Mouse (Mus musculus) midbrain, postnatal 0 days (tissue): ENCODE measurements around the gene Lrp1. TPM values are rescaled to one million over a fixed set of nuclear protein-coding genes. Genes with fewer than 3 reads are reported as not detected.
A peak's percentile ranks its signal among the peaks of the same experiment; 100 is the strongest.

Source experiments
- ATAC-seq: fragments of 200-750 bp; cut with Nextera tagmentation; 2 replicates; pipeline ENCODE4 v1.8.0; 2017; ENCODE audit warnings: moderate number of reproducible peaks, mild to moderate bottlenecking, moderate TSS enrichment, moderate library complexity; ENCODE audit not compliant: low FRiP score
- DNase-seq: peaks from one replicate; pipeline ENCODE4 v3.0.0-alpha.2; 2015; ENCODE audit warnings: low spot score
- H3K27ac ChIP-seq: fragments of 300-500 bp; sonication (generic); 2 replicates; pipeline ENCODE4 v1.5.1; 2014; ENCODE audit warnings: low read depth, mild to moderate bottlenecking, low read length, mixed read lengths
- H3K27me3 ChIP-seq: fragments of 300-500 bp; sonication (generic); 2 replicates; pipeline ENCODE4 v1.6.1; 2014; ENCODE audit warnings: low read length, control low read depth, mixed read lengths; ENCODE audit not compliant: insufficient read depth
- H3K36me3 ChIP-seq: fragments of 300-500 bp; sonication (generic); 2 replicates; pipeline ENCODE4 v1.6.1; 2014; ENCODE audit warnings: low read length, control low read depth, mixed read lengths; ENCODE audit not compliant: insufficient read depth
- H3K4me1 ChIP-seq: fragments of 300-500 bp; sonication (generic); 2 replicates; pipeline ENCODE4 v1.6.1; 2014; ENCODE audit warnings: mild to moderate bottlenecking, control low read depth, antibody characterized with exemption, low read length, mixed read lengths; ENCODE audit not compliant: insufficient read depth
- H3K4me2 ChIP-seq: fragments of 300-500 bp; sonication (generic); 2 replicates; pipeline ENCODE4 v1.6.1; 2014; ENCODE audit warnings: low read depth, mild to moderate bottlenecking, low read length, mixed read lengths; ENCODE audit not compliant: poor library complexity, severe bottlenecking
- H3K4me3 ChIP-seq: fragments of 300-500 bp; sonication (generic); 2 replicates; pipeline ENCODE4 v1.5.1; 2014; ENCODE audit warnings: low read depth, mild to moderate bottlenecking, low read length, moderate library complexity
- H3K9ac ChIP-seq: fragments of 300-500 bp; sonication (generic); replicated peaks from 2 replicates; pipeline ENCODE4 v1.6.1; 2014; ENCODE audit warnings: mild to moderate bottlenecking, low read length, moderate library complexity, mixed read lengths; ENCODE audit not compliant: poor library complexity, severe bottlenecking
- H3K9me3 ChIP-seq: fragments of 300-500 bp; sonication (generic); 2 replicates; pipeline ENCODE4 v1.6.1; 2016; ENCODE audit warnings: low read length, control low read depth
- CTCF ChIP-seq: IDR thresholded peaks from 2 replicates; pipeline ENCODE4 v1.5.1; 2016; ENCODE audit warnings: antibody characterized with exemption, mild to moderate bottlenecking
- WGBS: fragments of 180-500 bp; shearing (Covaris S2); extraction: QIAGEN DNeasy Blood & Tissue Kit; methylation state at CpG from one replicate; pipeline ENCODE4 v1.1.7; 2014; 5-methylcytosine and 5-hydroxymethylcytosine counted together
- polyA plus RNA-seq: library from polyadenylated mRNA; unstranded; fragments of >200 nt; fragmentation: Nextera tagmentation; extraction: Ambion mirVana; gene quantifications from 2 replicates; pipeline ENCODE4 v1.2.1, GENCODE M21; 2015
- total RNA-seq: library from RNA; depleted of rRNA; stranded (reverse); fragments of >200 nt; gene quantifications from 2 replicates; pipeline ENCODE4 v1.2.3, GENCODE M21; 2014

Gene Lrp1
- total and polyA plus RNA-seq, 2 experiments from 2014 or later, result 84.4 to 319 TPM

DNA sequence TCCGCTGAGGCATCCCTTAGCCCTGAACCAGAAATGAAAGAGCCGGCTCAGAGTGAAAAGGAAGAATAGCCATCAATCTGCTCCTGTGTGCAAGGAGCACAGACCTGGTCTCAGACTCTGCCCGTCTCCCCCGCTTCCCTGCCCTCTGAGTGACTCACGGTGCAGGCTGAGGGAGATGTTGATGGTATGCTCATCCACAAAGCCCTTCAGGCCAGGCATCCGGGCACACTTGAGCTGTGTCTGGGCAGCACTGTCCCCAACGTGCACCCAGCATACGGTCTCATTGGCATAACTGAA, 15.7 kb downstream of the Lrp1 start:
- no peaks in the 10 kb centered on the region for H3K27me3 ChIP-seq
- H3K4me2 ChIP-seq, result no peak overlapping the region
- no peaks in the 10 kb centered on the region for H3K9me3 ChIP-seq
- peaks cover 73% of the 10 kb centered on the region for H3K36me3 ChIP-seq
- TF ChIP-seq CTCF, result no peak
- DNase-seq (no peak), ATAC-seq (no peak)
- no peak overlapping the region for H3K27ac ChIP-seq
- WGBS, result 91% methylated on average over 8 of the region's 8 CpGs
- no peak overlapping the region for H3K4me3 ChIP-seq
- no peak overlapping the region for H3K9ac ChIP-seq
- no peaks in the 10 kb centered on the region for H3K4me1 ChIP-seq

DNA sequence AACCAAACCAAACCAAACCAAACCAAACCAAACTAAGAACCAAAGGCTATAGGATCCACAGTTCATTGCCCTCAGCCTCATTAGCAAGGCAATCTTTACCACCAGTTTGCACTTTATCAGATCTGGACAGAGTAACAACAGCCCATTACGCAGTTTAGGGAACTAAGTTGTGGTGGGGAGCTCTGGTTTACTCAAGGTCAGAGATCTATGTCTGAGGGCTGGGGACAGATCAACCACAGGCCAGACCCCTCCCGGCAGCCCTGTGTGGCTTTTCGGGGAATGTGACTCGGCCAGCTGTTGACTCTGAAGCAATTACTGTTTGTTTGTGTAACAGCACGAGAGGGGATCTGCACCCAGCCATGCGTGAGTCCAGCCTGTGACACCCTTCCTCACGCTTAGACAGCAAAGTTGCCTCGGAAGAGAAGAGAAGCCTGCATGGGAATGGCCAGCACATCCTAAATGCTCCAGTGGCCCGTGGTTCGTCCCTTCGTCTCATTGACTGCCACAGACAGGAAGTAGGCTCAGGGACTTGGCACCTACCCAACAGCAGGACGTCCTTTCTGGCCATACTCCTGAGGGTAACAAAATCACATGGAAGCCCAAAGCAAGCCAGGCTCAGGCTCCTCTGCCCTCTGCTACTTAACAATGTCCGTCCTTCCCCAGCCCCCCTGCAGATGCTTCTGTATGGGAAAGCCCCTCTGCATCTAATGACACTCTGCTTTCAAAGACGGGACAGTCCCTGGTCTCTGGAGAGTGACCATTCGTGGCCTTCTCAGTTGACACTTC, 16.3 kb downstream of the Lrp1 start:
- no peak overlapping the region for H3K4me3 ChIP-seq
- no peak overlapping the region for H3K27ac ChIP-seq
- H3K4me1 ChIP-seq, result no peaks in the 10 kb centered on the region
- no peaks in the 10 kb centered on the region for H3K9me3 ChIP-seq
- peaks cover 68% of the 10 kb centered on the region for H3K36me3 ChIP-seq
- H3K9ac ChIP-seq, result no peak overlapping the region
- no peak for ATAC-seq
- H3K4me2 ChIP-seq, result no peak overlapping the region
- no peaks in the 10 kb centered on the region for H3K27me3 ChIP-seq
- DNase-seq, result peak; percentile 16
- TF ChIP-seq CTCF, result no peak
- 72% methylated on average over 15 of the region's 15 CpGs for WGBS

DNA sequence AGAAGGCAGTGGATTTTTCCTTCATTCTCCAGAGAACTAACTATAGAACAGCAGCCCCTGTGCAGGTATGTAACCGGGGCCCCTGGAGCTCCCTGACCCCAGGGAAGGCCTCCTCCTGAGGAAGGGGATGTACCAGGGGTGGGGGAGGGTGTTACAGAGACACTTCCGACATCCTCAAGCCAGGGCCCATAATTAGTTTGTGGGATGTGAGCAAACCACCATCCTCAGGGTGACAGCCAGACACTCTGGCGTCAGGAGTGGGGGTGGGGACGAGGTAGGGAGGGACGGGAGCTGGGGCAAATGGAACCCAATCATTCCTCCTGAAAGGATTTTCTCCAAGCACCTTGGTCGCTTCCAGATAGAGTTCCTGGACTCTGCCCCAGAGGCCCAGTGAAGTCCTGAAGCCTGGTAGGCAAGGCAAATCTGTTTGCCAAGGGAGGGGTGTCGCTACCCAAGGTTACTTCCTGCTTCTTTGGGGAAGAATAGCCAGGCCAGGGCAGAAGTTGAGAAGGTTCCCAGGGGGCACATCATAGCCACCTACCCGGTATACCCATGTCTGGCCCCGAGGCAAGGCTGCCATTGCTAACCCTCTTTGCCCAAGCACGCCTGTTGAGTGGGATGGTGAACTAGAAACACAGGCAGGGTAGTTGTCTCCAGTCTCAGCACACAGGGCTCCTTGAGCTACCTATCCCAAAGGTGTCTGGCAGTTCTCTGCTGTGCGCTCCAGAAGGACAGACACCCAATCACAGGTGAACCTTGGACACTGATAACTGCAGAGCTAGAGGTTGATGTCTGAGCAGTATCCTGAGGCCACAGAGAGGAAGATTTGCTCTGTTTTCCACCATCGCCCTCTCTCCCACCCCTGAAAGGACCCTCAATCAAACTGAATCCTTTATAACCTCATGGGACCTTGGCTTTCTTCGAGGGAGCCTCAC, 17.2 kb downstream of the Lrp1 start:
- H3K27ac ChIP-seq, result no peak overlapping the region
- H3K9me3 ChIP-seq, result no peaks in the 10 kb centered on the region
- WGBS, result 79% methylated on average over 13 of the region's 13 CpGs
- DNase-seq, result no peak
- H3K4me2 ChIP-seq, result no peak overlapping the region
- ATAC-seq, result no peak
- no peak overlapping the region for H3K4me3 ChIP-seq
- H3K9ac ChIP-seq, result no peak overlapping the region
- H3K36me3 ChIP-seq, result peaks cover 67% of the 10 kb centered on the region
- H3K4me1 ChIP-seq, result no peaks in the 10 kb centered on the region
- H3K27me3 ChIP-seq, result no peaks in the 10 kb centered on the region
- TF ChIP-seq CTCF, result no peak

DNA sequence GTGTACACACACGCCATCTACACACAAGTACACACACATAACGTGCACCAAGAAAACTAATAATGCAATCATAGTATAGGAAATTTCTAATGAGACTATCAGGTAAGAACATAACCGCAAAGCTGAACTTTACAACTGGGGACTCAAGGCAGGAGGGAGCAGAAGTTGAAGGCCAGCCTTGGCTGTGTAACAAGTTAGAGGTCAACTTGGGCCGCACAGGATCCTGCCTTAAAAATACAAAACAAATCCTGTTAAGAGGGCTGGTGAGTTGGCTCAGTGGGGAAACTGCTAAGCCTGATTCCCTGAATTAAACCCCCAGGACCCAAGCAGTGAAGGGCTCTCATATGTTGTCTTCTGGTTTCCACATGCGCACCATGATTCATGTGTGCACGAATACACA, 18.8 kb downstream of the Lrp1 start:
- H3K9me3 ChIP-seq, result no peaks in the 10 kb centered on the region
- no peaks in the 10 kb centered on the region for H3K4me1 ChIP-seq
- DNase-seq (no peak), ATAC-seq (no peak)
- H3K36me3 ChIP-seq, result peaks cover 56% of the 10 kb centered on the region
- 89% methylated on average over 6 of the region's 6 CpGs for WGBS
- no peaks in the 10 kb centered on the region for H3K27me3 ChIP-seq
- no peak for TF ChIP-seq CTCF
- no peak overlapping the region for H3K4me2 ChIP-seq
- no peak overlapping the region for H3K9ac ChIP-seq
- no peak overlapping the region for H3K4me3 ChIP-seq
- no peak overlapping the region for H3K27ac ChIP-seq

DNA sequence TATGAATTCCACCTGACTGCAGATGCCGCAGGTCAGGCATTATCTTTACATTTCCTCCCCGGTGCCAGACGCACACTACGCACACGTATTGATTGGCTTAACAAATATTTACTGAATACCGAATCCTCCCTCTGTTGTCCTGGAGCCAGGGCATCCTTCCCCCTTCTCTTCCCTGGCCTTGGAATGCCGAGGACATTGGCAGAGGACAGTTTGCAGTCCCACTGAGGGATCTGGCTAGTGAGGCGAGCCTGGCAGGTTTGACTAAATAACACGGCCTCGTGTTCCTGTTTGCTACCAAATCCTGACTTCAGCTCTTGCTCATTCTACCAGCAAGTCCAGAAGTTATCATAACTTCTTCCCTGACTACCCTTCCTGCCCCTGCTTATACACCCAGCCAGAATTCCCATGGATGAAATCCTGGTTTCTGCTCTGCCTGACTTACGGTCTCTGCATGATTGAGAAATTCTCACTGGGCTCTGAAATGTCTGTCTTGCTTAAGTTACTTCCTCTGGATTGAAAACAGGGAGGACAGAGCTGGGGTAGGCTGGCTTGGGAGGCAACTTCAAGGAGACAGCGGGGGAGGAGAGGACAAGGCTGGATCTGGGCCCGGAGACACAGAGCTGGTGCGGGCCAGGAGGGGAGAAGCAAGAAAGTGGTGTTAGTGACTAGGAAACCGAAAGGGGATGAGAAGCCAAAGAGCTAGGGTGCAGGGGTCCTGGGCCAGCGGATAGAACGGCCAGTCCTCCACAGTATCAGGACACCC, 21.0 kb downstream of the Lrp1 start:
- Histone ChIP-seq H3K4me3 (no peak overlapping the region), H3K27me3 (no peaks in the 10 kb centered on the region), H3K36me3 (peaks cover 50% of the 10 kb centered on the region), H3K27ac (peak overlapping the region; percentile 13; the same call in 1 of the 2 replicates), H3K4me1 (no peaks in the 10 kb centered on the region), H3K9ac (no peak overlapping the region), H3K9me3 (no peaks in the 10 kb centered on the region), H3K4me2 (no peak overlapping the region)
- no peak for TF ChIP-seq CTCF
- WGBS, result 67% methylated on average over 17 of the region's 17 CpGs
- DNase-seq, result peak; percentile 31
- no peak for ATAC-seq
